ENCODE assay signal across 21 mouse cellular contexts in genomic region chr7:82011534-82012401, GRCm38 (mm10). TPM values are rescaled to one million over a fixed set of nuclear protein-coding genes. Genes with fewer than 3 reads are reported as not detected.
DNase-seq lines count a peak whose midpoint lies in the region; ATAC-seq and TF ChIP-seq lines count a peak whose summit lies in the region.
"Had no signal": no experiment of that assay in that cellular context is flagged by ENCODE, and none has a peak within 500 bp of the region (broad histone marks: within the 10 kb centered on the region; RNA-seq: fewer than 3 reads in every experiment).

No protein-coding gene starts in this region.

- no peaks in the 10 kb centered on the region for H3K36me3 ChIP-seq in kidney, embryonic 14.5 days (ENCODE audit: control insufficient read depth, insufficient read depth, low read length)
- H3K36me3 ChIP-seq in kidney, adult 2 months (ENCODE audit: control insufficient read depth, insufficient read depth, low read length), result no peaks in the 10 kb centered on the region
- H3K36me3 ChIP-seq in intestine, postnatal 0 days (ENCODE audit: control insufficient read depth, insufficient read depth), result no peaks in the 10 kb centered on the region
- no peaks in the 10 kb centered on the region for H3K36me3 ChIP-seq in stomach, embryonic 16.5 days (ENCODE audit: control insufficient read depth, insufficient read depth, low read length)
- no peaks in the 10 kb centered on the region for H3K36me3 ChIP-seq in thymus, adult 2 months (ENCODE audit: control insufficient read depth, insufficient read depth, low read length)
- H3K36me3 ChIP-seq in hindbrain, embryonic 10.5 days, result no peaks in the 10 kb centered on the region
- H3K36me3 ChIP-seq: forebrain, embryonic 15.5 days; neural tube, embryonic 12.5 days had no signal

- 52% methylated on average over 19 of the region's 19 CpGs for WGBS in kidney, embryonic 14.5 days
- WGBS in kidney, adult 2 months, result 61% methylated on average over 19 of the region's 19 CpGs
- 26% methylated on average over 19 of the region's 19 CpGs for WGBS in intestine, postnatal 0 days
- 27% methylated on average over 19 of the region's 19 CpGs for WGBS in stomach, embryonic 16.5 days
- 82% methylated on average over 19 of the region's 19 CpGs for WGBS in thymus, adult 2 months
- WGBS in hindbrain, embryonic 10.5 days, result 70% methylated on average over 19 of the region's 19 CpGs

- TF ChIP-seq POLR2A in kidney, adult 2 months (IDR thresholded peaks at IDR 0.05; ENCODE audit: low read depth, low read length), result no peak
- no peak for TF ChIP-seq POLR2A in thymus, adult 2 months (IDR thresholded peaks at IDR 0.05; ENCODE audit: control insufficient read depth, extremely low read depth, insufficient read depth, low read length, poor library complexity)

- peaks cover 7% of the 10 kb centered on the region; the same call in 1 of the 2 replicates for H3K4me1 ChIP-seq in kidney, embryonic 14.5 days (ENCODE audit: control insufficient read depth, insufficient read depth, low read length)
- H3K4me1 ChIP-seq in kidney, adult 2 months (ENCODE audit: control insufficient read depth, insufficient read depth, low read length), result no peaks in the 10 kb centered on the region
- no peaks in the 10 kb centered on the region for H3K4me1 ChIP-seq in intestine, postnatal 0 days (replicated peaks; ENCODE audit: control insufficient read depth, insufficient read depth, low read length)
- peaks cover 11% of the 10 kb centered on the region for H3K4me1 ChIP-seq in stomach, embryonic 16.5 days (ENCODE audit: control insufficient read depth, insufficient read depth, low read length)
- no peaks in the 10 kb centered on the region for H3K4me1 ChIP-seq in thymus, adult 2 months (replicated peaks; ENCODE audit: control insufficient read depth, insufficient read depth, low read length)
- peaks cover 11% of the 10 kb centered on the region for H3K4me1 ChIP-seq in hindbrain, embryonic 10.5 days (replicated peaks)
- H3K4me1 ChIP-seq: forebrain, embryonic 15.5 days; neural tube, embryonic 12.5 days had no signal

- DNase-seq in kidney, adult 2 months, result no peak
- DNase-seq in embryo, embryonic 11 days, result peak; percentile 46
- no peak for DNase-seq in thymus, adult 2 months
- no peak for DNase-seq in hindbrain, embryonic 10.5 days (ENCODE audit: low spot score)
- DNase-seq: adrenal gland, postnatal 14 days; cerebellum, adult 2 months; heart, postnatal 4 days; kidney, postnatal 10 days; liver, postnatal 0 days; lung, postnatal 14 days; spleen, adult 18-20 months; thymus, postnatal 25 days had no signal

- 0 out of 2 replicates have a peak, but pooled peaks have one; percentile 12 for ATAC-seq in kidney, embryonic 14.5 days (ENCODE audit: low FRiP score, low TSS enrichment)
- ATAC-seq in intestine, postnatal 0 days, result peak; percentile 81
- peak; percentile 47; the same call in 1 of the 2 replicates for ATAC-seq in stomach, embryonic 16.5 days (ENCODE audit: insufficient read depth, low FRiP score)
- no peak for ATAC-seq in CD4-positive, CD25-positive, alpha-beta regulatory T cell, adult 4 months
- ATAC-seq: activated CD4-positive, CD25-positive, alpha-beta regulatory T cell, adult 4 months; forebrain, embryonic 15.5 days; hindbrain, postnatal 0 days; liver, postnatal 0 days; Patski had no signal

- no peaks in the 10 kb centered on the region; the same call in 1 of the 2 replicates for H3K27me3 ChIP-seq in kidney, embryonic 14.5 days (ENCODE audit: control insufficient read depth, insufficient read depth, low read length)
- H3K27me3 ChIP-seq in kidney, adult 2 months (replicated peaks; ENCODE audit: control insufficient read depth, insufficient read depth, low read length), result no peaks in the 10 kb centered on the region; the same call in 1 of the 2 replicates
- H3K27me3 ChIP-seq in intestine, postnatal 0 days (replicated peaks; ENCODE audit: control insufficient read depth, insufficient read depth, low read length), result no peaks in the 10 kb centered on the region
- no peaks in the 10 kb centered on the region for H3K27me3 ChIP-seq in stomach, embryonic 16.5 days (ENCODE audit: control insufficient read depth, insufficient read depth, low read length)
- H3K27me3 ChIP-seq in thymus, adult 2 months (ENCODE audit: control insufficient read depth, insufficient read depth, low read length), result no peaks in the 10 kb centered on the region
- peaks cover 30% of the 10 kb centered on the region for H3K27me3 ChIP-seq in hindbrain, embryonic 10.5 days (ENCODE audit: insufficient read depth, poor library complexity, severe bottlenecking)
- H3K27me3 ChIP-seq: forebrain, embryonic 15.5 days; Patski had no signal

- no peak overlapping the region for H3K4me3 ChIP-seq in kidney, embryonic 14.5 days (ENCODE audit: low read length)
- H3K4me3 ChIP-seq in kidney, adult 2 months (ENCODE audit: insufficient read depth, low read depth, low read length), result no peak overlapping the region
- no peak overlapping the region for H3K4me3 ChIP-seq in intestine, postnatal 0 days (ENCODE audit: low read depth, low read length)
- H3K4me3 ChIP-seq in stomach, embryonic 16.5 days (replicated peaks; ENCODE audit: low read length), result no peak overlapping the region
- no peak overlapping the region for H3K4me3 ChIP-seq in thymus, adult 2 months (ENCODE audit: control insufficient read depth, insufficient read depth, low read length)
- H3K4me3 ChIP-seq in hindbrain, embryonic 10.5 days, result no peak overlapping the region
- H3K4me3 ChIP-seq: forebrain, embryonic 15.5 days; neural tube, embryonic 12.5 days had no signal

- no peaks in the 10 kb centered on the region for H3K9me3 ChIP-seq in kidney, embryonic 14.5 days (ENCODE audit: control insufficient read depth, low read length)
- H3K9me3 ChIP-seq in intestine, postnatal 0 days (ENCODE audit: control insufficient read depth), result no peaks in the 10 kb centered on the region
- H3K9me3 ChIP-seq in stomach, embryonic 16.5 days (replicated peaks; ENCODE audit: control insufficient read depth, low read length), result no peaks in the 10 kb centered on the region
- H3K9me3 ChIP-seq in hindbrain, embryonic 10.5 days, result no peaks in the 10 kb centered on the region
- H3K9me3 ChIP-seq: forebrain, embryonic 15.5 days; neural tube, embryonic 12.5 days had no signal

- H3K27ac ChIP-seq in kidney, embryonic 14.5 days (ENCODE audit: low read depth, low read length), result no peak overlapping the region
- no peak overlapping the region for H3K27ac ChIP-seq in kidney, adult 2 months (ENCODE audit: insufficient read depth, low read depth, low read length)
- H3K27ac ChIP-seq in intestine, postnatal 0 days (ENCODE audit: low read depth, low read length), result no peak overlapping the region
- H3K27ac ChIP-seq in stomach, embryonic 16.5 days (ENCODE audit: low read length), result 0 out of 2 replicates have a peak overlapping the region, but pooled peaks have one; percentile 13
- no peak overlapping the region for H3K27ac ChIP-seq in thymus, adult 2 months (ENCODE audit: control insufficient read depth, insufficient read depth, low read length)
- no peak overlapping the region for H3K27ac ChIP-seq in hindbrain, embryonic 10.5 days
- H3K27ac ChIP-seq: forebrain, embryonic 15.5 days; hindbrain, postnatal 0 days; neural tube, embryonic 12.5 days had no signal

- no peak for TF ChIP-seq CTCF in kidney, adult 2 months (conservative IDR thresholded peaks at IDR 0.05; ENCODE audit: insufficient read depth, insufficient read length, low read depth, low read length)
- TF ChIP-seq CTCF in intestine, postnatal 0 days (IDR thresholded peaks at IDR 0.05; ENCODE audit: low read depth), result no peak
- no peak for TF ChIP-seq CTCF in thymus, adult 2 months (IDR thresholded peaks at IDR 0.05; ENCODE audit: borderline replicate concordance, control insufficient read depth, extremely low read depth, insufficient read depth, low read length, poor library complexity)

- no peak overlapping the region for H3K9ac ChIP-seq in kidney, embryonic 14.5 days (ENCODE audit: low read depth, low read length)
- H3K9ac ChIP-seq in intestine, postnatal 0 days (ENCODE audit: low read depth, low read length), result no peak overlapping the region
- no peak overlapping the region for H3K9ac ChIP-seq in stomach, embryonic 16.5 days (ENCODE audit: low read length)
- H3K9ac ChIP-seq: forebrain, embryonic 15.5 days; liver, postnatal 0 days; neural tube, embryonic 12.5 days had no signal

- 0 out of 2 replicates have a peak overlapping the region, but pooled peaks have one; percentile 10 for H3K4me2 ChIP-seq in kidney, embryonic 14.5 days (replicated peaks; ENCODE audit: low read depth, low read length)
- peak overlapping the region; percentile 43 for H3K4me2 ChIP-seq in intestine, postnatal 0 days (replicated peaks; ENCODE audit: low read depth)
- 0 out of 2 replicates have a peak overlapping the region, but pooled peaks have one; percentile 3 for H3K4me2 ChIP-seq in stomach, embryonic 16.5 days (ENCODE audit: low read depth, low read length)
- H3K4me2 ChIP-seq: forebrain, embryonic 15.5 days had no signal

RNA-seq across cellular contexts. Expression of gene Bnc1, which starts 19.7 kb away (rescaled TPM):
- 0.08 and 0.13 TPM in 2 replicates for polyA plus RNA-seq in kidney, embryonic 14.5 days (2014; fragmentation: Nextera tagmentation; extraction: Ambion mirVana)
- 0.05 and 0.11 TPM in 2 replicates for polyA plus RNA-seq in kidney, adult 2 months (2012; rRNA removed)
- polyA plus RNA-seq in intestine, postnatal 0 days (2015; fragmentation: Nextera tagmentation; extraction: Ambion mirVana), result 0.76 and 0.93 TPM in 2 replicates
- 2.8 and 3.2 TPM in 2 replicates for polyA plus RNA-seq in stomach, embryonic 16.5 days (2015; fragmentation: Nextera tagmentation; extraction: Ambion mirVana)
- 1.1 and 1.5 TPM in 2 replicates for polyA plus RNA-seq in thymus, adult 2 months (2012; rRNA removed)
- polyA plus RNA-seq in CD4-positive, CD25-positive, alpha-beta regulatory T cell, adult 4 months (2017; shearing (Covaris generic)), result not detected
- 0.93 and 0.95 TPM in 2 replicates for polyA plus RNA-seq in hindbrain, embryonic 10.5 days (2016; fragmentation: Nextera tagmentation; extraction: Ambion mirVana)
- polyA plus RNA-seq: activated CD4-positive, CD25-positive, alpha-beta regulatory T cell, adult 4 months; cerebellum, adult 2 months; hindbrain, postnatal 0 days had no signal
